ENCODE assay signal across 18 mouse cellular contexts in genomic region chr6:63894714-63895113, GRCm38 (mm10).
DNase-seq lines count a peak whose midpoint lies in the region; ATAC-seq and TF ChIP-seq lines count a peak whose summit lies in the region.
"Had no signal": no experiment of that assay in that cellular context is flagged by ENCODE, and none has a peak within 500 bp of the region (broad histone marks: within the 10 kb centered on the region; RNA-seq: fewer than 3 reads in every experiment).

No protein-coding gene starts in this region.

- no peak for TF ChIP-seq CTCF in brain, embryonic 14.5 days (IDR thresholded peaks at IDR 0.05; ENCODE audit: borderline replicate concordance, extremely low read depth, insufficient read depth, insufficient read length)

- H3K4me2 ChIP-seq in forebrain, embryonic 13.5 days: no peak overlapping the region
- no peak overlapping the region for H3K4me2 ChIP-seq in hindbrain, embryonic 16.5 days (ENCODE audit: low read length)
- no peak overlapping the region for H3K4me2 ChIP-seq in hindbrain, embryonic 13.5 days
- H3K4me2 ChIP-seq in midbrain, embryonic 13.5 days (replicated peaks): no peak overlapping the region
- no peak overlapping the region for H3K4me2 ChIP-seq in midbrain, embryonic 15.5 days
- H3K4me2 ChIP-seq: embryonic facial prominence, embryonic 13.5 days; heart, embryonic 12.5 days had no signal

- H3K4me1 ChIP-seq in forebrain, embryonic 13.5 days: no peaks in the 10 kb centered on the region
- no peaks in the 10 kb centered on the region for H3K4me1 ChIP-seq in forebrain, embryonic 10.5 days
- no peaks in the 10 kb centered on the region for H3K4me1 ChIP-seq in hindbrain, embryonic 16.5 days (ENCODE audit: control insufficient read depth, insufficient read depth, low read depth, low read length)
- H3K4me1 ChIP-seq in hindbrain, embryonic 13.5 days (replicated peaks): no peaks in the 10 kb centered on the region
- no peaks in the 10 kb centered on the region for H3K4me1 ChIP-seq in midbrain, embryonic 13.5 days (replicated peaks)
- H3K4me1 ChIP-seq in midbrain, embryonic 15.5 days: no peaks in the 10 kb centered on the region
- H3K4me1 ChIP-seq: embryonic facial prominence, embryonic 13.5 days; heart, embryonic 12.5 days had no signal

- no peak overlapping the region for H3K9ac ChIP-seq in forebrain, embryonic 13.5 days
- H3K9ac ChIP-seq in hindbrain, embryonic 16.5 days (ENCODE audit: low read depth, low read length): no peak overlapping the region
- H3K9ac ChIP-seq in hindbrain, embryonic 13.5 days: no peak overlapping the region
- no peak overlapping the region for H3K9ac ChIP-seq in midbrain, embryonic 13.5 days (replicated peaks)
- H3K9ac ChIP-seq in midbrain, embryonic 15.5 days: no peak overlapping the region
- H3K9ac ChIP-seq: embryonic facial prominence, embryonic 13.5 days; heart, embryonic 12.5 days had no signal

- 49% methylated on average over 3 of the region's 3 CpGs for WGBS in forebrain, embryonic 13.5 days
- 76% methylated on average over 3 of the region's 3 CpGs for WGBS in forebrain, embryonic 10.5 days
- 37% methylated on average over 3 of the region's 3 CpGs for WGBS in hindbrain, embryonic 16.5 days
- WGBS in hindbrain, embryonic 13.5 days: 42% methylated on average over 3 of the region's 3 CpGs
- WGBS in midbrain, embryonic 13.5 days: 57% methylated on average over 3 of the region's 3 CpGs
- WGBS in midbrain, embryonic 15.5 days: 52% methylated on average over 3 of the region's 3 CpGs

- peak; percentile 50; the same call in 1 of the 2 replicates for ATAC-seq in forebrain, embryonic 13.5 days
- 0 out of 2 replicates have a peak, but pooled peaks have one; percentile 9 for ATAC-seq in hindbrain, embryonic 16.5 days
- no peak for ATAC-seq in hindbrain, embryonic 13.5 days (ENCODE audit: low FRiP score)
- ATAC-seq in midbrain, embryonic 13.5 days: 0 out of 2 replicates have a peak, but pooled peaks have one; percentile 40
- no peak for ATAC-seq in midbrain, embryonic 15.5 days (replicated peaks)
- ATAC-seq: activated CD4-positive, CD25-positive, alpha-beta regulatory T cell, adult 4 months; inflammation-experienced regulatory T-cells, adult 6 months; Patski had no signal

- H3K4me3 ChIP-seq in forebrain, embryonic 13.5 days: no peak overlapping the region
- H3K4me3 ChIP-seq in forebrain, embryonic 10.5 days: no peak overlapping the region
- no peak overlapping the region for H3K4me3 ChIP-seq in hindbrain, embryonic 16.5 days (ENCODE audit: low read length)
- no peak overlapping the region for H3K4me3 ChIP-seq in hindbrain, embryonic 13.5 days
- no peak overlapping the region for H3K4me3 ChIP-seq in midbrain, embryonic 13.5 days (replicated peaks)
- H3K4me3 ChIP-seq in midbrain, embryonic 15.5 days: no peak overlapping the region
- H3K4me3 ChIP-seq: embryonic facial prominence, embryonic 13.5 days; gastrocnemius, adult 2 months; heart, embryonic 12.5 days had no signal

- H3K36me3 ChIP-seq in forebrain, embryonic 13.5 days (ENCODE audit: poor library complexity, severe bottlenecking): no peaks in the 10 kb centered on the region
- H3K36me3 ChIP-seq in forebrain, embryonic 10.5 days (replicated peaks): no peaks in the 10 kb centered on the region
- no peaks in the 10 kb centered on the region for H3K36me3 ChIP-seq in hindbrain, embryonic 16.5 days (ENCODE audit: control insufficient read depth, insufficient read depth, low read length)
- no peaks in the 10 kb centered on the region for H3K36me3 ChIP-seq in hindbrain, embryonic 13.5 days
- H3K36me3 ChIP-seq in midbrain, embryonic 13.5 days: no peaks in the 10 kb centered on the region
- H3K36me3 ChIP-seq in midbrain, embryonic 15.5 days (replicated peaks): no peaks in the 10 kb centered on the region
- H3K36me3 ChIP-seq: embryonic facial prominence, embryonic 13.5 days; heart, embryonic 12.5 days had no signal

- no peak overlapping the region for H3K27ac ChIP-seq in forebrain, embryonic 13.5 days
- no peak overlapping the region for H3K27ac ChIP-seq in forebrain, embryonic 10.5 days
- H3K27ac ChIP-seq in hindbrain, embryonic 16.5 days (ENCODE audit: low read depth, low read length): no peak overlapping the region
- no peak overlapping the region for H3K27ac ChIP-seq in hindbrain, embryonic 13.5 days
- no peak overlapping the region for H3K27ac ChIP-seq in midbrain, embryonic 13.5 days
- H3K27ac ChIP-seq in midbrain, embryonic 15.5 days: no peak overlapping the region
- H3K27ac ChIP-seq: embryonic facial prominence, embryonic 13.5 days; gastrocnemius, adult 2 months had no signal

- no peak for DNase-seq in forebrain, embryonic 10.5 days (ENCODE audit: extremely low spot score, low spot score)
- peak; percentile 71 for DNase-seq in brain, embryonic 14.5 days (ENCODE audit: low read depth)
- DNase-seq: adrenal gland, postnatal 14 days; cerebellum, adult 18-20 months; cerebellum, adult 9-11 months; cerebellum, postnatal 36 days; gastrocnemius, adult 2 months; gastrocnemius, postnatal 25 days had no signal

- H3K9me3 ChIP-seq in forebrain, embryonic 13.5 days (replicated peaks): no peaks in the 10 kb centered on the region
- H3K9me3 ChIP-seq in forebrain, embryonic 10.5 days: no peaks in the 10 kb centered on the region
- no peaks in the 10 kb centered on the region for H3K9me3 ChIP-seq in hindbrain, embryonic 16.5 days (ENCODE audit: control insufficient read depth, low read length)
- H3K9me3 ChIP-seq in hindbrain, embryonic 13.5 days: no peaks in the 10 kb centered on the region
- no peaks in the 10 kb centered on the region for H3K9me3 ChIP-seq in midbrain, embryonic 13.5 days
- no peaks in the 10 kb centered on the region for H3K9me3 ChIP-seq in midbrain, embryonic 15.5 days
- H3K9me3 ChIP-seq: embryonic facial prominence, embryonic 13.5 days; heart, embryonic 12.5 days had no signal

- TF ChIP-seq POLR2A in brain, embryonic 14.5 days (IDR thresholded peaks at IDR 0.05; ENCODE audit: borderline replicate concordance, extremely low read depth, insufficient read depth, insufficient read length, poor library complexity, severe bottlenecking): no peak

- no peaks in the 10 kb centered on the region for H3K27me3 ChIP-seq in forebrain, embryonic 13.5 days
- H3K27me3 ChIP-seq in forebrain, embryonic 10.5 days (ENCODE audit: poor library complexity, severe bottlenecking): no peaks in the 10 kb centered on the region
- no peaks in the 10 kb centered on the region for H3K27me3 ChIP-seq in hindbrain, embryonic 16.5 days (replicated peaks; ENCODE audit: control insufficient read depth, insufficient read depth, low read length)
- H3K27me3 ChIP-seq in hindbrain, embryonic 13.5 days: no peaks in the 10 kb centered on the region
- no peaks in the 10 kb centered on the region for H3K27me3 ChIP-seq in midbrain, embryonic 13.5 days
- no peaks in the 10 kb centered on the region for H3K27me3 ChIP-seq in midbrain, embryonic 15.5 days (replicated peaks)
- H3K27me3 ChIP-seq: embryonic facial prominence, embryonic 13.5 days; heart, embryonic 12.5 days had no signal

Comparison
In these comparisons a context has a peak if more than half of its experiments do, and no peak if none do; other contexts are left out.
1. ATAC-seq: peak in forebrain, embryonic 13.5 days (single experiment), hindbrain, embryonic 16.5 days (single experiment) and midbrain, embryonic 13.5 days (single experiment); none in hindbrain, embryonic 13.5 days (single experiment) and midbrain, embryonic 15.5 days (single experiment).